Mouse (Mus musculus) ES-Bruce4 (cell line): ENCODE measurements at regions not wholly inside any gene's neighbourhood (a gene's known extent, or its start where the extent isn't known, plus 50 kb on each side); places are given as distances from the start of the nearest gene placed in this dataset.

Experiments used
- H3K27ac ChIP-seq: 2 replicates; pipeline ENCODE4 v1.5.1; 2012; ENCODE audit warnings: low read length, inconsistent platforms; ENCODE audit not compliant: insufficient read depth
- H3K27me3 ChIP-seq: 2 replicates; pipeline ENCODE4 v1.6.1; 2012; ENCODE audit warnings: mild to moderate bottlenecking, low read length, inconsistent platforms; ENCODE audit not compliant: control insufficient read depth, poor library complexity, insufficient read depth, severe bottlenecking
- H3K36me3 ChIP-seq: 2 replicates; pipeline ENCODE4 v1.6.1; 2012; ENCODE audit warnings: inconsistent platforms, mild to moderate bottlenecking, low read length, moderate library complexity; ENCODE audit not compliant: control insufficient read depth, poor library complexity, insufficient read depth, severe bottlenecking
- H3K4me1 ChIP-seq: one replicate; pipeline ENCODE4 v1.8.1; 2011; ENCODE audit warnings: low read length; ENCODE audit not compliant: control insufficient read depth, insufficient read depth
- H3K4me3 ChIP-seq: 2 replicates; pipeline ENCODE4 v1.5.1; 2011; ENCODE audit warnings: low read depth, mild to moderate bottlenecking, low read length
- H3K9ac ChIP-seq: 2 replicates; pipeline ENCODE4 v1.6.1; 2012; ENCODE audit warnings: low read depth, mild to moderate bottlenecking, inconsistent platforms; ENCODE audit not compliant: poor library complexity, severe bottlenecking
- H3K9me3 ChIP-seq: replicated peaks from 2 replicates; pipeline ENCODE4 v1.6.1; 2012; ENCODE audit warnings: mild to moderate bottlenecking, low read length, inconsistent platforms; ENCODE audit not compliant: control insufficient read depth, poor library complexity, insufficient read depth, severe bottlenecking
- CTCF ChIP-seq: IDR thresholded peaks from one replicate; pipeline ENCODE4 v1.8.1; 2011; ENCODE audit warnings: low read depth, low read length
- EP300 ChIP-seq: IDR thresholded peaks from 2 replicates; pipeline ENCODE4 v1.6.1; 2011; ENCODE audit warnings: low read depth, low read length; ENCODE audit not compliant: insufficient read depth
- POLR2A ChIP-seq: IDR thresholded peaks from one replicate; pipeline ENCODE4 v1.8.1; 2011; ENCODE audit warnings: low read length; ENCODE audit not compliant: insufficient read depth

DNA sequence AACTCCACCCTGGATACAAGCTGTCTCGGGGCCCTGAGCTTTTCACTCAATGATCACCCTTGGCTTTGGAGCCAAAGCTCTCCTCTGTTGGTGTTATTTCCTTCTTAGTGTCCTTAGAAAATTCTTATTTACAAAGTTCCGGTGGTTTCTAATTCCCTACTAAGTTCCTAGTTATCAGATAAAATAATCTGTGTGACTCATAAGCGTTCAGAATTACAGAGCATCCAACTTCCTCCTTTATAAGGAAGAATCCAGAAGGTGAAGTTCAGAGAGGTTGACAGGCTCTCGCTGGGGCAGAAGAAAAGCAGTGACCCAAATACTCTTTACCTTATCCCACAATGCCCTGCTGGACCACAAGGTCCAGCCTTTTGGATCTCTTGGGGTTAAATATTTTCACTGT lies 135.7 kb upstream of the Krr1 start:
- Histone ChIP-seq H3K27me3 (no peaks in the 10 kb centered on the region), H3K9me3 (no peaks in the 10 kb centered on the region), H3K9ac (no peak overlapping the region), H3K27ac (no peak overlapping the region), H3K4me1 (no peaks in the 10 kb centered on the region), H3K4me3 (no peak overlapping the region), H3K36me3 (no peaks in the 10 kb centered on the region)
- TF ChIP-seq POLR2A: no peak
- TF ChIP-seq EP300: no peak
- no peak for TF ChIP-seq CTCF

DNA sequence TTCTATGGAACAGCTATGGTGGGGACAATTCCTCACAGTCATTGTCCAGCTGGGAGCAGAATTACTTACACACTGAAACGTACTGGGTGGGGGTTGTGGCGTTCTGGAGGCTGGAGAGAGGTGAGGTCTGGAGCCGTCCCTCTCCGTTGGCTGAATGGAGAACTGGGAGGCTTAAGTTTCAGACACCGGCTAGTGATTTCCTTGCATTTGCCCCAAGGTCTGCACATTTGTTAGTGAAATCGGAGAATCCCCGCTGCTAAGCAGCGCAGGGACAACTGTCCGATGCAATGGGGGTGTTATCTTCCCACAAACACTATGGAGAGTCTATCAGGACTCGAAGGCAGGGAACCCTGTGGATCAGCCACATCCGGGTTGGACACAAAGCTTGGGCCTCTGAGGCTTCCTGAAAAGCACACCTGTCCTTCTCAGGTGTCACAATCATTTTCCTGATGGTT lies 130.1 kb upstream of the Krr1 start:
- Histone ChIP-seq H3K27ac (peak overlapping the region; percentile 22), H3K4me1 (peaks cover 2% of the 10 kb centered on the region), H3K9ac (no peak overlapping the region), H3K36me3 (no peaks in the 10 kb centered on the region), H3K4me3 (no peak overlapping the region), H3K9me3 (no peaks in the 10 kb centered on the region), H3K27me3 (no peaks in the 10 kb centered on the region)
- TF ChIP-seq CTCF: no peak
- 0 out of 2 replicates have a peak, but pooled peaks have one; percentile 42 for TF ChIP-seq EP300

DNA sequence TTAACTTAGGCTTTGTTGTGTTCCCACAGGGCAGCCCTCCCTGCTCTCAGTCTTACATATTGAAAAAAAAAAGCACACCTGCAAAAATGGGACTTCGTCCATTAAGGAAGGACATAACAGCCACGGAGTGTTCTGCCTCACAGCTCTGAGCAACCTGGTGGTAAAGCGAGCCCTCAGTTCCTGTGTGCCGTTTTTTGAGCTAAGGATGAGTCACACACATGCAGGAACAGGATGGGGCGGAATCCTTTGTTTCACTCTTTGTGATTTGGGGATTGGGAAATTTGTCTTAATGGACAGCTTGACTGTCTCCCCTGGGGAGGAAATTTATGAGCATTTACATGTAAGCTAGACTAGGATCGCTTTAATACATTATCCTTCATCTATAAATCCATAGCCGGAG lies 129.6 kb upstream of the Krr1 start:
- peaks cover 2% of the 10 kb centered on the region for H3K4me1 ChIP-seq
- H3K9ac ChIP-seq: no peak overlapping the region
- H3K4me3 ChIP-seq: no peak overlapping the region
- H3K9me3 ChIP-seq: no peaks in the 10 kb centered on the region
- TF ChIP-seq POLR2A (no peak), CTCF (no peak), EP300 (no peak)
- peak overlapping the region; percentile 42; the same call in 1 of the 2 replicates for H3K27ac ChIP-seq
- H3K27me3 ChIP-seq: no peaks in the 10 kb centered on the region
- H3K36me3 ChIP-seq: no peaks in the 10 kb centered on the region

DNA sequence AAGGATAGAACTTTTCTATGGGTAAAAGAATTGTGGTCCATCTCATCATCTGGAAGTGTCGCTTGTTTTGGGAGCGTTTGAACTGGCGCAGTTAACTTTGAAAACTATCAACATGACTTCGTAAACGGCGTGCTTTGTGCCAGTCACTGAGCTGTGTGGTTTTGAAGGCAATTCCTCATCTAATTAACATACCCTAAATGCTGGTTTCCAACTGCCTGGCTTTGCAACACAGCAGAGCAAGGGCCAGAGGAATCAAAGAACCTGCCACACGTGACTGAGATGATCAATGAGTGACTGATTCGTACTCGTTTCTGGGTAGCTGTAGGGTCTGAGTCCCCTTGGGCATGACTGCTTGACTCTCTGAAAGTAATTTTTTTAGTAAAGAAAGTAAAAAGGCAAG lies 129.2 kb upstream of the Krr1 start:
- Histone ChIP-seq H3K4me3 (no peak overlapping the region), H3K9ac (no peak overlapping the region), H3K27me3 (no peaks in the 10 kb centered on the region), H3K27ac (0 out of 2 replicates have a peak overlapping the region, but pooled peaks have one; percentile 42), H3K36me3 (no peaks in the 10 kb centered on the region), H3K4me1 (peaks cover 2% of the 10 kb centered on the region), H3K9me3 (no peaks in the 10 kb centered on the region)
- TF ChIP-seq CTCF: no peak
- no peak for TF ChIP-seq EP300
- TF ChIP-seq POLR2A: no peak

DNA sequence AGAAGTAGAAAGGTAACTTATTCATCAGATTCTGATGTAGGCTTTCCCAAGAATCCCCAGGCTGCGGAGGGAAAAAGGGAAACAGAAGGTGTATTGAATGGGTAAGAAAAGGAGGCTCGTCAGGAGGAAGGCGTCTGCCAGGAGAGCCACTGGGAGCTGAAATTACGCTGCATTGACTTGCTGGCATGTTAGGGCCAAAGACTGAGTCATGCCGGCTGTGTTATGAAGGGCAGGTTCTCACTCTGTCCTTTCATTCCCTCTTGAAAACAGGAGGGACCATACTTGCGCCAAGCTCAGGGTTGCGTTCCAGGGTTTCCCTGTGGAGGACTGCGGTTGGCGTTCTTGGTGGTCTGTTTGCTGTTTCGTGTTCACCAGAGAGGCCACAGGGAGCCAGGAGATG lies 128.3 kb upstream of the Krr1 start:
- TF ChIP-seq POLR2A (no peak), CTCF (no peak), EP300 (no peak)
- H3K9me3 ChIP-seq: no peaks in the 10 kb centered on the region
- no peak overlapping the region for H3K4me3 ChIP-seq
- H3K36me3 ChIP-seq: no peaks in the 10 kb centered on the region
- H3K27ac ChIP-seq: no peak overlapping the region
- H3K9ac ChIP-seq: no peak overlapping the region
- H3K27me3 ChIP-seq: no peaks in the 10 kb centered on the region
- peaks cover 2% of the 10 kb centered on the region for H3K4me1 ChIP-seq

DNA sequence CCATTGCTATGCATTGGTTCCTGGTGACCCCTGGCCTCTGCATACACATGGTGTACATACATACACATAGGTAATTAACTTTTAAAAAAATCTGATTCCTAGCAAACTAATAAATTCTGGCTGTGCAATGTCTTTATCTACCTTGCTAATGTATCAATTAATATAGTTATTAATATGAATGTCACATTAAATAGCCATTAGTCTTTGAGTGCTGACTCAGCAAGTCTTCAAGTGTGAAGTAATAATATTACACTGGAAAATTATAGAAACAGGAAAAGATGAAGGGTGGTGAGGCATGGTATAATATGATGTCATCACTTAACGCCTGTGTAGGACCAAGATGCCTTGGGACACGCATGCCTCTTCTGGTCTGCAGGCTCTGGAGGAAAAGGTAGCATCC lies 126.5 kb upstream of the Krr1 start:
- peaks cover 2% of the 10 kb centered on the region for H3K4me1 ChIP-seq
- no peaks in the 10 kb centered on the region for H3K36me3 ChIP-seq
- TF ChIP-seq POLR2A (no peak), CTCF (no peak), EP300 (no peak)

More for the DNA sequence above, 126.5 kb upstream of the Krr1 start:
- H3K9me3 ChIP-seq: no peaks in the 10 kb centered on the region
- no peaks in the 10 kb centered on the region for H3K27me3 ChIP-seq
- H3K9ac ChIP-seq: no peak overlapping the region
- H3K4me3 ChIP-seq: no peak overlapping the region
- H3K27ac ChIP-seq: no peak overlapping the region
